Mouse (Mus musculus): ENCODE results near the gene 4930444G20Rik.
"Not testable (repeated sequence)": the region's sequence is repeated elsewhere in the genome, so short reads cannot be mapped to it uniquely, and the experiment has no call there.

The 4930444G20Rik gene

DNA sequence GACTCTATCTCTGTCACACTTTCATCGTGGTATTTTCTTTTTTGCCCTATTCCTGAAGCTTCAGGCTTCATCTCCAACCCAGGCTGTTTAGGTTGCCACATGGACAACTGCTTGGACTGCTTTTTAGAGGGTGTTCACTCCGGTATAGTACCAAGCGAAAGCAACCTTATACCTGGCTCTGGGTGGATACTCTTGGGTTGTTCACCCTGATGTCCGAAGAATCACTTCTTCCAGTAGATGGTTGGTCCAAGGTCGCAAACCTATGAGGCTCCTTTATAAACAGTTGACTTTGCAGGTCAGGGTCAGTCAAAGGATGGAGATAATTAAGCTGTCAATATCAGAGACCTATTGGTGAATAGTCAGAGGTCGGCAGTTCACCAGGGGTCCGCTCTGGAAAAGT is at the start of gene 4930444G20Rik:
TSS of gene 4930444G20Rik (minus strand) at position 101 of the 400 bp plus-strand sequence.
- not testable (repeated sequence) for DNase-seq (ENCODE audit: low spot score)

DNA sequence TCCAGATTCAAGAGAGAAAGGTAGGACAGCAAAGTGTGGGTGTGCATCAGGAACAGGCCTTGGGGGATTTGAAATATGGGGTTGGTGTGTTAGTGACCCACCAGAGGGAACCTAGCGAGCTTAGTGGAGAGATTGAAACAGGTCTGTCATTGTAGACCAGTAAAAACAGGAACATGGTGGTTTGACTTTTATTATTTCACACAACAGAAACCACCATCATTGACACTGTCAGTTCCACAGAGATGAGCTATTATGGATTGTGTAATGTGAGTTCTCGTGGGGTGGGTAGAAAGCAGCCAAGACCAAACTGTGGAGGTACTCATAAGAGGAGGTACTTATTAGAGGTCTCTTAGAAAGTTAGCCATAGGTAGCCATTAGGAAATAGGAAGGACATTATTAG is 6.7 kb upstream of the 4930444G20Rik start:
- DNase-seq (ENCODE audit: low spot score), result no peak

DNA sequence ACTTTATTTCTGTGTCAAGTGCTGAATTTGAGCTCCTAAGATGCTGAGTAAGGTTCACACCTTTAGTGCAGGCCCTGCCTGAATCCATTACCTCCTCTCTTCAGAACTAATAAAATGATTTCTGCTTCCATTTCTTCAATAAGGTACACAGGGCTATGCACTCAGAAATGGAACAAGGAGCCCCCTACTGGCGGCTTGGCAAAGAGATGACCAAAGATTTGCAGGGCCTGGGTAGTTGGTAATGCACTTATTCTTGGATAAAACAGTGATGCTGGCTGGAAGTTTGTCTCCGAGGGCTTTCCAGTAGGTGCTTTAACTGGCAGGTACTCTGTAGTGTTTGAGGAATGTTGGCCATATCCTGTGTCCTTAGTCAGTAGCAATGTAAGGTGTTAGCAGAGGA is 4.9 kb upstream of the 4930444G20Rik start:
- no peak for DNase-seq (ENCODE audit: low spot score)

DNA sequence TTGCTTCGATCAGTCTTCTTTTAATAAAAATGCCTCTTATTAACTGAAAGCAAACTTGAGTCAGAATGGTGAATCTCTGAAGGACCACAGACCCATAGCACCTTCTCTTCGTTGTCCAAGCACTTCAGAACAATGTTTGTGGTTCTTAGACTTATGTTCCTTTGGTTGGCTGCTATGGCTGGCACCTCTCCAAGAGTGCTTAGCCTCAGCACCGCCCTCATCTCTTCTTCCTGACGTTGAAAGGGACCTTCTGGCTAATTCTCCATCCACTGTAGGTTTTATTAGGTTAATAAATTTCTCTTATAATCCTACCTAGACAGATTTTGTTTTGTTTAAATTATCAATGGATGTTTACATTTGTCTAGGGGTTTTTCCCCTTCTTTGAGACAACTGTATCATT is 2.7 kb upstream of the 4930444G20Rik start:
- no peak for DNase-seq (ENCODE audit: low spot score)

DNA sequence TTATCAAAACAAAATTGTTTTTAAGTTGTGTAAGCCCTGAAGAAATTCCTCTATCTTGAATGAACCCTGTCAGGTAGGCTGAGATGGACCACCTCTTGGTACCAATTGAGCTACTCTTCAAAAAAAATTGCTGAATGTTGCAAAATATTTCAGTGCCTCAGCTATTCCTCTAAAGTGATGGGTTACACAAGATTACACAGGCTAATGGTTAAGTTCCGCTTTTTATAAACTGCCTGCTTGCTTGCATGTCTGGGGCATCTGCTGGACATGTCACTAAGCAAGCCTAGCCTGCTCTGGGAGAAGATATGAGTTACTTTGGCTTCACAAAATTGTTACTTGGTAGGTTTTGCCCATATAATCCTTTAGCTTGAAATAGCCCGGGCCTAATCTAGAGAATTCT is 2.3 kb upstream of the 4930444G20Rik start:
- no peak for DNase-seq (ENCODE audit: low spot score)

DNA sequence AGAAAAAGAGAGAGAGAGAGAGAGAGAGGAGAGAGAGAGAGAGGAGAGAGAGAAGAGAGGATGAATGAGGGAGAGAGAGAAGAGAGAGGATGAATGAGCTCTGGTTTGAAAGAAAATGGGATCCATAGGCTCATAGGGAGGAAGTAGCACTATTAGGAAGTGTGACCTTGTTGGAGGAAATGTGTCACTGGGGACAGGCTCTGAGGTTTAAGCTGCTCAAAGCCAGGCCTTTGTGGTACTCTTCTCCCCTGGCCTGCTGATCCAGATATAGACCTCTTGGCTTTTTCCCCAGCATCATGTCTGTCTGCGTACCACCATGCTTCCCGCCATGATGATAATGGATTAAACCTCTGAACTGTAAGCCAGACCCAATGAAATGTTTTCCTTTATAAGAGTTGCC is 8.5 kb downstream of the 4930444G20Rik start:
- no peak for DNase-seq (ENCODE audit: low spot score)

DNA sequence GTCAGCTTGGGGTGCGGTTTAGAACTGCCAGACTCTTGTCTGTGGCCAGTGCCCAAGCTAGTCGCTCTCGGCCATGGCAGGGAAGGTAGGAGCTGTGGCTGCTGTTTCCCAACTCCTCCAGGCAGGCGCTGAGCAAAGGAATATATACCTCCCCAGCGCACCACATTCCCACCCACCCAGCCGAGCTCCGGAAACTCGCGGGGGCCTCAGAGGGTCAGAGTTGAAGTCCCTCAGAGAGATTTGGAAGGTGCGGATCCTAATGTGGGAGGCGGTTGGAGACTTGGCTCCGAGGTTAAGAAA is 8.9 kb downstream of the 4930444G20Rik start:
- no peak for DNase-seq (ENCODE audit: low spot score)

DNA sequence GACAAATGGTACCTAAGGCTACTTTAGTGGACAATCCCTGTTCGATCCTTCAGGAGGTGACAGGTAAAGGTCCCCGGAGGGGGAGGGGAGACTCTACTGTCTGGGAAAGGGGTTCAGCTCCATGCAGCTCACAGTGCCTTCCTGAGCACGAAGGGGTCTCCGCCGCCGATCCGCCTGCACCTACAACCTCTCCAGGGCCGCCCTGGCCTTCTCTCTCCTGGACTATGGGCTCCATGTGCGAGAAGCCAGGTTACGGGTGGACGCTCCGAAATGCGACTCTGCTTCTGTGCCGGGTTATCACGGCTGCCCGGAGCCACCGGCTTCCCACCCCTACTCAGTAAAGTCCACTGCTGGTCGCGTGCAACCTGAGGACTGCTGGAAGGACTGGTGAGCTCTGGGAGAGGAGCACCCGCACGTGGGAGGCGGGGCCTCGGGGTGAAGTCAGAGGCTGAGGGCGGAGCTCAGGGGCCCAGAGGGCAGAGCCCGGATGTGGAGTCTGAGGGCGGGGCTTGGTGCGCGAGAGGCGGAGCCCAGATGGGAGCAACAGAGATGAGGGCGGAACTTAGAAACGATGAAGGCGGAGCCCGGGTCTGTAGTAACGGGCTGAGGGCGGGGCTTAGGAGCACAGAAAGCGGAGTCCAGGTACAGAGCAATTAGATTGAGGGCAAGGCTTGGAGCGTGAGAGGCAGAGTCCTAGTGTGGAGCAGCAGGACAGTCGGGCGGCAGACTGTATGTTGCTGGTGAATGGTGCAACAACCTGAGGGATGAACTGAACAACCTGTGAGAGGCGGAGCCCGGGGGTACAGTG is 9.5 kb downstream of the 4930444G20Rik start:
- DNase-seq (ENCODE audit: low spot score), result no peak

DNA sequence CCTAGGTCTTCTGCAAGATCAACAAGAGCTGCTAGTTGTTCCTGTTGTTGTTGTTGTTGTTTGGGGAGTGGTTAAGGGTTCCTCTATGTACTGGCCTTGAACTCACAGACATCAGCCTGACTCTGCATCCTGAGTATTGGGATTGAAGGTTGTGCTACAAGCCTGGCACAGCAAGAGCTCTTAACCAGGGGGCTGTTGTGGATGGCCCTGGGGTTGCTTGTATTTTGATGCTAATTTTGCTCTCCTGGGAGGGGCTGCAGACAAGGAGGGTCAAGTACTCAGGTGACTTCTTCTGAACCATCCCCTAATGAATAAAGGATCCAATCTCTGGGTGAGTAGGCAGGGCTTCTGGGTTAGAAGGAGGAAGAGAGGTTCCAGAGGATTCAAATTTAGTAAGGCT is 12.6 kb downstream of the 4930444G20Rik start:
- DNase-seq (ENCODE audit: low spot score), result no peak

DNA sequence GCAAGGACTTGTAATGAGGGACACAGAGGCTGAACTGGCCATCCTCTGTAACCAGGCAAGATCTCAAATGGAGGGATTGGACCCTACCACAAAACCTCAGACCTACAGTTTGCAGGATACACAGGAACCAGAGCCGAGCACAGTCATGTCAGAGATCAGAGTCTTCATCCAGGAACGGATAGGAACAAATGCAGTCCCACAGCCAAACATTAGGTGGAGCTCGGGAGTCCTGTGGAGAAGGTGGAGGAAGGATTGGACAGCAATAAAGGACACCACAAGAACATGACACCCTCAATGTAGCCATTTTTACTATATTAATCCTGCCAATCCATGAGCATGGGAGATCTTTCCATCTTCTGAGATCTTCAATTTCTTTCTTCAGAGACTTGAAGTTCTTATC is 31.6 kb downstream of the 4930444G20Rik start:
- DNase-seq (ENCODE audit: low spot score), result not testable (repeated sequence)

DNA sequence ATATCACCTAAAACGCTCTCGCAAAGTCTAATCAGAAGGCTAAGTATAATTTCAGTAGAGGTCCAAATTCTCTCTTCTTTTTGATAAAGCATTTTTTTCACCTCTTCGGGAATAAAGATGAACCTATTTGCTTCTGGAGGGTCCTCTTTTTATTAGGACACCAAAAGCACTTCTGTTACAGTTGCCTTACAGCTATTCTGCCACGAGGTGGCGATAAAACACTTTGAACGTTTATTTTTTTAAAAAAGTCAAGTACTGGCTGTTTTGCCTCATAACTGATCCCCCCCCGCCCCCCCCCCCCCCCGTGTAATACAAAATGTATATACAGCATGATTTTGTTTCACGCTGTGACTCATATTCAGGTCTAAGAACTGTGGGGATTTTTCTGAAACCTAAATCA is 33.6 kb downstream of the 4930444G20Rik start:
- no peak for DNase-seq (ENCODE audit: low spot score)

DNA sequence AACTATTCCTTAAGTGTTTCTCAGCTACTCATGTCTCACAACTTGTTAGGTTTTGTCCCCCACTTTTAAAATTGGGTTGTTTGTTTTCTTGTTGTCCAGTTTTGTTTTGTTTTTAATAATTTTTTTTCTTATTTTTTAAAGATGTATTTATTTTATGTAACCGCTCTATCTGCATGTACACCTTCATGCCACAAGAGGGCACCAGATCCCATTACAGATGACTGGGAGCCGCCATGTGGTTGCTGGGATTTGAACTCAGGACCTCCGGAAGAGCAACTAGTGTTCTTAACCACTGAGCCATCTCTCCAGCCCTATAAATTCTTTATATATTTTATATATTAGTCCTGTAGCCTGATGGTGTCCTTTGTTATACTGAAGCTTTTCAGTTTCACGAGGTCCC is 49.3 kb downstream of the 4930444G20Rik start:
- no peak for DNase-seq (ENCODE audit: low spot score)

DNA sequence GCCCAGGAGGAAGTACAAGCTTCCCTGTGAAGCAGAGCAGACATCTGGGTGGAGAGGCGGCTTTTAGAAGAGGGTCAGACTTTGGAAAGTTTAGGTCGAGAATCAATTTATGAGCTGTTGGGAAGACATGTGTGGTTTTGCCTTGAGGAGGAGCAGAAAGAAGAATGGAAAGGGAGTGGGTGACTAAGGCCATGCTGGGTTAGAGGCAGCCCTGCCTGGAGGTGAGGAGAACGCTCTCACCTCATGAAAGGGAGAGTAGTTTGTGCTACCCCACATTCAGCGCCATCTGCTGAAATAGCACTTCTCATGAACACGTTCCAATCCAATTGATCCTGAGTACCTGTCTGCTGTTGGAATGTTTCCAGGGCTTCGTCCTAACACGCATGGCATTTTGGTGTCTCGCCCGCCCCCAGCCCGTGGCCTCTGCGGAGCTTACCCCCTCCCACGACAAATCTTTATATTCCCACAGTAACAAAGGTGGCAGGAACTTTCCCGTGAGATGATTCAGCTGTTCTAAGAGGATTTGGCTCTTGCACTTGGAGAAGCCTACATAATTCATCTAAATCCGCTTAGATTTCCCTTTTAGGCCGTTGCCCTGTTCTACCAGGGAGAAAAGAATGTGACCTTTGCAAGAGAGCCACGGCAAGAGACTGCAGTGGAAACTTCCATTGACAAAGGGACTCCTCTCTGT is 50.3 kb downstream of the 4930444G20Rik start:
- no peak for DNase-seq (ENCODE audit: low spot score)

Data from spleen, adult 12 weeks (tissue).